Mouse (Mus musculus): ENCODE data around the gene Golt1a. TPM values are rescaled to one million over a fixed set of nuclear protein-coding genes. Genes with fewer than 3 reads are reported as not detected.

The Golt1a gene
- under 1 TPM in 1 of 2 experiments, not detected in 1; 0.78 TPM for total RNA-seq (2021)

GRCm38 (mm10) chr1:133309652-133310267 lies at the start of gene Golt1a:
Gene Golt1a, plus strand, starts transcription at chr1:133309800.
- intact Hi-C loops (cut with DNase I), result loop anchor here (2.0 to 10.0 kb wide), 2 partner anchors 131 to 305 kb away; partner anchors contain the start of gene Snrpe
- DNase-seq, result no peak

- intact Hi-C loops (cut with DNase I), result loop anchor here (10.0 kb wide), 1 partner anchor 78 kb away; no protein-coding TSS in a partner anchor
- no peak for DNase-seq
These were observed 47.0 kb upstream of the Golt1a start for GRCm38 (mm10) chr1:133262628-133263027.

GRCm38 (mm10) chr1:133263134-133263533 lies 46.5 kb upstream of the Golt1a start:
- intact Hi-C loops (cut with DNase I), result loop anchor here (10.0 kb wide), 1 partner anchor 78 kb away; no protein-coding TSS in a partner anchor

GRCm38 (mm10) chr1:133264367-133264766 lies 45.2 kb upstream of the Golt1a start:
- intact Hi-C loops (cut with DNase I), result loop anchor here (10.0 kb wide), 1 partner anchor 80 kb away; no protein-coding TSS in a partner anchor

More at GRCm38 (mm10) chr1:133263134-133263533, 46.5 kb upstream of the Golt1a start:
- no peak for DNase-seq

GRCm38 (mm10) chr1:133265114-133265766 lies 44.4 kb upstream of the Golt1a start:
- intact Hi-C loops (cut with DNase I), result loop anchor here (10.0 kb wide), 1 partner anchor 80 kb away; no protein-coding TSS in a partner anchor
- DNase-seq, result no peak

More at GRCm38 (mm10) chr1:133264367-133264766, 45.2 kb upstream of the Golt1a start:
- DNase-seq, result no peak

GRCm38 (mm10) chr1:133267094-133267493 lies 42.5 kb upstream of the Golt1a start:
- intact Hi-C loops (cut with DNase I), result loop anchor here (10.0 kb wide), 1 partner anchor 82 kb away; no protein-coding TSS in a partner anchor
- no peak for DNase-seq

GRCm38 (mm10) chr1:133267813-133268492 lies 41.6 kb upstream of the Golt1a start:
- intact Hi-C loops (cut with DNase I), result loop anchor here (10.0 kb wide), 1 partner anchor 83 kb away; no protein-coding TSS in a partner anchor
- no peak for DNase-seq

GRCm38 (mm10) chr1:133268503-133268902 lies 41.1 kb upstream of the Golt1a start:
- no peak for DNase-seq
- intact Hi-C loops (cut with DNase I), result loop anchor here (10.0 kb wide), 1 partner anchor 84 kb away; no protein-coding TSS in a partner anchor

GRCm38 (mm10) chr1:133270336-133270735 lies 39.3 kb upstream of the Golt1a start:
- intact Hi-C loops (cut with DNase I), result no loop called here
- DNase-seq, result no peak

- no peak for DNase-seq
- intact Hi-C loops (cut with DNase I), result no loop called here
These were observed 35.4 kb upstream of the Golt1a start for GRCm38 (mm10) chr1:133274163-133274562.

GRCm38 (mm10) chr1:133276983-133277382 lies 32.6 kb upstream of the Golt1a start:
- intact Hi-C loops (cut with DNase I), result no loop called here
- no peak for DNase-seq

- DNase-seq, result no peak
- intact Hi-C loops (cut with DNase I), result no loop called here
These were observed 31.1 kb upstream of the Golt1a start for GRCm38 (mm10) chr1:133278539-133278938.

GRCm38 (mm10) chr1:133278946-133279631 lies 30.5 kb upstream of the Golt1a start:
- intact Hi-C loops (cut with DNase I), result no loop called here
- DNase-seq, result no peak

- intact Hi-C loops (cut with DNase I), result no loop called here
- peak; percentile 54 for DNase-seq
These were observed 29.9 kb upstream of the Golt1a start for GRCm38 (mm10) chr1:133279632-133280093.

- DNase-seq, result no peak
- intact Hi-C loops (cut with DNase I), result no loop called here
These were observed 29.1 kb upstream of the Golt1a start for GRCm38 (mm10) chr1:133280537-133280936.

GRCm38 (mm10) chr1:133285907-133286306 lies 23.7 kb upstream of the Golt1a start:
- no peak for DNase-seq
- intact Hi-C loops (cut with DNase I), result no loop called here

GRCm38 (mm10) chr1:133287051-133287450 lies 22.5 kb upstream of the Golt1a start:
- DNase-seq, result no peak
- intact Hi-C loops (cut with DNase I), result no loop called here

- DNase-seq, result no peak
- intact Hi-C loops (cut with DNase I), result no loop called here
These were observed 21.7 kb upstream of the Golt1a start for GRCm38 (mm10) chr1:133287880-133288279.

GRCm38 (mm10) chr1:133291888-133292287 lies 17.7 kb upstream of the Golt1a start:
- intact Hi-C loops (cut with DNase I), result no loop called here
- DNase-seq, result no peak

- intact Hi-C loops (cut with DNase I), result no loop called here
- no peak for DNase-seq
These were observed 17.0 kb upstream of the Golt1a start for GRCm38 (mm10) chr1:133292608-133293007.
